Mouse (Mus musculus): Measurements from ENCODE around the gene Frmd7.

- no peak for TF ChIP-seq CTCF (IDR thresholded peaks at IDR 0.05; ENCODE audit: extremely low read depth, insufficient read length, insufficient replicate concordance, low read depth, low read length)
- TF ChIP-seq POLR2A (IDR thresholded peaks at IDR 0.05; ENCODE audit: low read depth, low read length), result no peak
Measured at GRCm38 (mm10) chrX:50988581-50988980, 46.1 kb upstream of the Frmd7 start.
